Mouse (Mus musculus) erythroblast, embryonic 14.5 days (primary cell): Measurements from ENCODE around the gene Sema5b. TPM values are rescaled to one million over a fixed set of nuclear protein-coding genes. Genes with fewer than 3 reads are reported as not detected.

ENCODE experiments used
- H3K27me3 ChIP-seq: 2 replicates; pipeline ENCODE4 v1.6.1; 2012; ENCODE audit warnings: inconsistent platforms; ENCODE audit not compliant: control insufficient read depth
- H3K36me3 ChIP-seq: 2 replicates; pipeline ENCODE4 v1.6.1; 2012; ENCODE audit warnings: mild to moderate bottlenecking, inconsistent platforms; ENCODE audit not compliant: control insufficient read depth
- H3K4me1 ChIP-seq: 2 replicates; pipeline ENCODE4 v1.6.1; 2012; ENCODE audit warnings: inconsistent platforms; ENCODE audit not compliant: control insufficient read depth
- H3K4me3 ChIP-seq: replicated peaks from 2 replicates; pipeline ENCODE3; 2012; ENCODE audit warnings: moderate library complexity, mild to moderate bottlenecking, inconsistent platforms
- H3K9me3 ChIP-seq: 2 replicates; pipeline ENCODE4 v1.6.1; 2012; ENCODE audit warnings: low read length, inconsistent platforms, mixed read lengths; ENCODE audit not compliant: control insufficient read depth
- GATA1 ChIP-seq: IDR thresholded peaks from 2 replicates; pipeline ENCODE4 v1.6.1; 2012; ENCODE audit warnings: low read length, inconsistent platforms, mixed read lengths
- TAL1 ChIP-seq: IDR thresholded peaks from 3 replicates; pipeline ENCODE4 v1.6.1; 2012; ENCODE audit warnings: low read length, inconsistent platforms, mixed read lengths
- polyA plus RNA-seq: library from polyadenylated mRNA; stranded (reverse); fragments of >175 nt; gene quantifications from 2 replicates; pipeline ENCODE4 v1.2.3, GENCODE M21; 2012

Sema5b gene
- polyA plus RNA-seq, 1 experiment, result 0.02 TPM

- no peak overlapping the region for H3K4me3 ChIP-seq
- no peaks in the 10 kb centered on the region for H3K36me3 ChIP-seq
- TF ChIP-seq TAL1, result no peak
- TF ChIP-seq GATA1, result no peak
- H3K27me3 ChIP-seq, result peaks cover 6% of the 10 kb centered on the region; the same call in 1 of the 2 replicates
- H3K9me3 ChIP-seq, result no peaks in the 10 kb centered on the region
- no peaks in the 10 kb centered on the region for H3K4me1 ChIP-seq
Observed at GRCm38 (mm10) chr16:35568225-35568880, 27.4 kb downstream of the Sema5b start.

DNA sequence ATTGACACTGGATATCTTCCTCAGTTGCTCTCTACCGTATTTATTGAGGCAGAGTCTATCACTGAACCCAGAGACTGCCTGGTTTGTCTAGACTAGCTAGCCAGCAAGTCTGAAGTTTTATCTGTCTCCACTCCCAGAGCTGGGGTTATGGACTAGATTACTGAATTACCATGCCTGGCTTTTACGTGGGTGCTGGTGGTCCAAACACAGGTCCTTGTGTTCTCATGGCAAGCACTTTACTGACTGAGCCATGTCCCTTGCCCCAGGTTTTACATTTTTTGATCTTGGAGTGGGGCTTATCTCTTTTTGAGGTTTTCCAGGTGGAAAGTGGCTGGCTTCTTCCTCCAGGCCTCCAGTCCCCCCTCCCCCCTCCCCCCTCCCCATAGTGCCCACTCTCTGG, 28.4 kb downstream of the Sema5b start:
- Histone ChIP-seq H3K4me1 (no peaks in the 10 kb centered on the region), H3K36me3 (no peaks in the 10 kb centered on the region), H3K4me3 (no peak overlapping the region), H3K9me3 (no peaks in the 10 kb centered on the region), H3K27me3 (peaks cover 6% of the 10 kb centered on the region; the same call in 1 of the 2 replicates)
- TF ChIP-seq GATA1 (no peak), TAL1 (no peak)

DNA sequence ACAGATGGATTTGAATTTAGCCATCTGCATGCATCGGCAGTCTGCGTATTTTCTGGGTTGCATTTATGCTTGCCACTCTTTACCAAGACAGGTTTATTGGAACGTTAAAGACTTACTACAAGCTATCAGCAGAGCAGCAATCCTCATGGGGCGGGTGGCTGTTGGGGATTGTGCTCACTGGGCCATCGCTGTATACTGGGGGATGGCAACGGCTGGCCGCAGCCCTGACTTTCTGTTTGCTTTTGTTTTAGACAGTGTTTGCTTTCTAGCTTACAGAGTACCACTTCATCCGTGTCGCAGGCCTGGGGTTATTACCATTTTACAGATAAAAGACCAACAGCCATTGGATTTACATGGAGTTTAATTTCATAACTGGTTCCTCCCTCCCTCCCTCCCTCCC, 28.8 kb downstream of the Sema5b start:
- Histone ChIP-seq H3K36me3 (no peaks in the 10 kb centered on the region), H3K4me3 (no peak overlapping the region), H3K9me3 (no peaks in the 10 kb centered on the region), H3K4me1 (no peaks in the 10 kb centered on the region), H3K27me3 (peaks cover 6% of the 10 kb centered on the region; the same call in 1 of the 2 replicates)
- TF ChIP-seq GATA1, result no peak
- no peak for TF ChIP-seq TAL1

DNA sequence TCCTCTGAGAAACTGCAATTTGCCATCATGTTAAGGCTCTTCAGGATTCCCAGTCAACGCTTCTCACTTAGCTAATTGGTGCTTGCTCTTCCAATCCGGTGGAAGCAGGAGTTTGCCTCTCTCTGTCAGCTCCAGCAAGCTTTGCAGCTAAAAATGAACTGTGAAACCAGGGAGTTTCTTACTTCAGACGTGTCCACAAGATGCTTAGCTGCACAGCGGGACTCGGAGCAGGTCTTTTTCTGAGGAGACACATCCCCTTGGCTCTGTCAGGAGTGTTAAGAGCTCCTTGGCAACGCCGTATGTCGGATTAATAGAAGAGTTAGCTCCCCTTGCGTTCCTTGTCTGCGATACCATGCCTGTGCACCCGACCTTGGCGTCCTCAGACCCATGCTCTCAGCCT, 29.7 kb downstream of the Sema5b start:
- H3K27me3 ChIP-seq, result peaks cover 6% of the 10 kb centered on the region; the same call in 1 of the 2 replicates

DNA sequence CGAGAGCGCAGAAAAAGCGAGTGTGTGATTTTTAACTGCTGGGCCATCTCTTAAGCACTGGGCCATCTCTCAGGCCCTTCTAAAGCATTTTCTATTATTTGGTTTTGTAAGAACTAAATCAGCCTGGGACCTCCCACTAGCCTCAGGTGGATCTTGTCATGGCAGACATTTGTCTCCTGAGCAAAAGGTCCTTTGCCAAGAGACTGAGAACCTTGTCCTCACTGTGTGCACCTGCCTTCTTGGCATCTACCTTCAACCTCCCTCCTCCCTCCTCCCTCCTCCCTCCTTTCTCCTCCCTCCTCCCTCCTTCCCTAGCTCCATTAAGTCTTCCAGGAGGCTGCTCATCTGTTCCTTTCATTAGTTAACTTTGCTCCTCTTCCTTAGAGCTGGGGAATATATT, 32.6 kb downstream of the Sema5b start:
- Histone ChIP-seq H3K36me3 (no peaks in the 10 kb centered on the region), H3K27me3 (peaks cover 6% of the 10 kb centered on the region; the same call in 1 of the 2 replicates), H3K9me3 (no peaks in the 10 kb centered on the region), H3K4me3 (no peak overlapping the region), H3K4me1 (no peaks in the 10 kb centered on the region)
- TF ChIP-seq TAL1, result no peak
- TF ChIP-seq GATA1, result no peak

More for the DNA sequence above, 29.7 kb downstream of the Sema5b start:
- H3K36me3 ChIP-seq, result no peaks in the 10 kb centered on the region
- H3K4me3 ChIP-seq, result no peak overlapping the region
- no peaks in the 10 kb centered on the region for H3K4me1 ChIP-seq
- TF ChIP-seq GATA1 (no peak), TAL1 (no peak)
- H3K9me3 ChIP-seq, result no peaks in the 10 kb centered on the region

DNA sequence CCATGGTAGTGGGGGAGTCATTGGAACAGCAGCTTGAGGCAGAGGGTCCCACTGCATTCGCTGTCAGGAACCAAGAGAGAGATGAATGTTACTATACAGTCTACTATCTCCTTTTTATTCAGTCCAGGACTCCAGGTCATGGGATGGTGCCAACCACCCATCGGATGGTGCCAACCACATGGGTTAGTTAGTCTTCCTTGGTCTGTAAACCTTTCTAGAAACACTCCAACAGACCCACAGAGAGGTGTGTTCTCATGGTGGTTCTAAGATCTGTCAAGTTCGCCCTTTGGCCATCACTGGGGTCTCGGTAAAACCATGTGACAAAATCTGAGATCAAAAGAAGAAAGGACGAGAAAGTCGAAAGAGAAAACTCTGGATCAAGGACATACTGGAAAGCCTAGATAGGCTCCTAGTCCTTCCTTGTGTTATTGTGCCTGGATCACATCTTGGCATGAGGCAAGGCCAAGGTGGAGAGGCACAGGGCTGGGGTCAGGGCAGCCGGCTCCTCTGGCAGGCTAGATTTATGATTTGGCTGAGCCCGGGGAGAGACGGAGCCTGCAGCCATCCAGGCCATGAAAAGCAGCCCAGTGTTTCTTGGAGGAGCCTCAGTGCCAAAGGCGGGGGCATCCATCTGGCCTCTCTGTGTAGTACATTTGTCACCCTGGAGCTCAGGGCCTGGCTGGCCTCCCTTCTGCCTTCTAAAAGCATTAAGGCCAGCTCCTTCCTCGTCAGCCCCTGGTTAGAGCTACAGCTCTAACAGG, 36.4 kb downstream of the Sema5b start:
- no peaks in the 10 kb centered on the region for H3K36me3 ChIP-seq
- no peaks in the 10 kb centered on the region for H3K9me3 ChIP-seq
- no peaks in the 10 kb centered on the region for H3K27me3 ChIP-seq
- no peaks in the 10 kb centered on the region for H3K4me1 ChIP-seq
- TF ChIP-seq TAL1 (no peak), GATA1 (no peak)
- no peak overlapping the region for H3K4me3 ChIP-seq

- no peak for TF ChIP-seq TAL1
- TF ChIP-seq GATA1, result no peak
- H3K9me3 ChIP-seq, result no peaks in the 10 kb centered on the region
- no peaks in the 10 kb centered on the region for H3K4me1 ChIP-seq
- no peaks in the 10 kb centered on the region for H3K36me3 ChIP-seq
- H3K4me3 ChIP-seq, result no peak overlapping the region
- H3K27me3 ChIP-seq, result no peaks in the 10 kb centered on the region
Observed at GRCm38 (mm10) chr16:35581299-35581698, 40.4 kb downstream of the Sema5b start.

DNA sequence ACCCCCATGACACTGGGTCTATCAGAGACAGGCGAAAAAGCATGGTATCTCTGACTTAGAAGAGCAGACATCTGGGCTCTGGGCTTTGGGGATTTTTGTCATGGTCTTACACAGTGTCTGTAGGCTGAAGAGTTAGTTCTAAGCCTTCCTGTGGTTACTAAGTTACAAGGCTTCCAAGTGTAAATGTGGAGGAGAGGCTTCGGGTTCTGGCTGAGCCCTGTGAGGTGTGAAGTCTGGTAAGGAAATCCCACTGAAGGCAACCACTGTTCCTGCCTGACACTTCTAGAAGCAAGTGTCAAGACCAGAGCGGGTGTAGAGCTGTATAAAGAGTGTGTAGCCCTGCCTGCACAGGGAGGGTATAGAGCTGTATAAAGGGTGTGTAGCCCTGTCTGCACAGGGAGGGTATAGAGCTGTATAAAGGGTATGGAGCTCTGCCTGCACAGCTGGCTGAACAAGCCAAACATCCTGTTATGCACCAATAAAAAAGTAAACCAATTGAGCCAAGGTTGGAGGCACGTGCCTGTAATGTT, 42.7 kb downstream of the Sema5b start:
- Histone ChIP-seq H3K36me3 (no peaks in the 10 kb centered on the region), H3K4me1 (no peaks in the 10 kb centered on the region), H3K4me3 (no peak overlapping the region), H3K9me3 (no peaks in the 10 kb centered on the region), H3K27me3 (peaks cover 19% of the 10 kb centered on the region)
- no peak for TF ChIP-seq GATA1
- TF ChIP-seq TAL1, result no peak

DNA sequence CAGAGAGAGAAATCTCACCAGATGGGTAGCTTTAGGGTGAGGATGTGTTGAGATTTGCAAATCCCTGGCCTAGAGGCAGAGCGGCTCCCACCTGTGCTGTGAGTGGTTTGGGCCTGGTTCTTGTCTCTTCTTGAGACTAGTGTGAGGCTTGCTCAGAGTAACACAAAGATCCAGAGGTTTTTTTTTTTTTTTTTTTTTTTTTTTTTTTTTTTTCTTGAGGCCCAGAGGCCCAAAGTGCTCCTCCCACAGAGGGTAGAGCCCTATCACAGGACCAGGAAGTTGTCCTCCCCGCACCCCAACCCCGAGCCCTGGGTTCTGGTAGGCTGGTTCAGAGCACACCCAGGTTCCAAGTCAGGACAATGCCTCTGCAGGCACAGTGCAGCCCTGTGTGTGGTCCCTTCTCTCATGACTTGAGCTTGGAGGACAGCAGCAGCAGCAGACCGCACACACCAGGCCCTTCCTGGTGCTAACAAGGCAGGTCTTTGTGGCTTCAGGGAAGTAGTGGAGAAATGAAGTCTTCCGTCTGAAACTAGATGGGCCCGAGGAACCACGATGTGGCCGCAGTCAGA, 44.3 kb downstream of the Sema5b start:
- Histone ChIP-seq H3K4me1 (no peaks in the 10 kb centered on the region), H3K4me3 (no peak overlapping the region), H3K27me3 (peaks cover 33% of the 10 kb centered on the region), H3K9me3 (no peaks in the 10 kb centered on the region), H3K36me3 (no peaks in the 10 kb centered on the region)
- TF ChIP-seq GATA1 (no peak), TAL1 (no peak)
